Mouse (Mus musculus) monocyte, adult 59 days (primary cell): ENCODE data around the gene Cib3. TPM values are rescaled to one million over a fixed set of nuclear protein-coding genes. Genes with fewer than 3 reads are reported as not detected.

ENCODE experiments used
- total RNA-seq, 2 experiments: library from RNA; stranded (reverse); gene quantifications; one replicate each; pipeline ENCODE4 v1.2.4; 2023

The Cib3 gene
- total RNA-seq = under 1 TPM; 0.43 to 0.47 TPM

DNA sequence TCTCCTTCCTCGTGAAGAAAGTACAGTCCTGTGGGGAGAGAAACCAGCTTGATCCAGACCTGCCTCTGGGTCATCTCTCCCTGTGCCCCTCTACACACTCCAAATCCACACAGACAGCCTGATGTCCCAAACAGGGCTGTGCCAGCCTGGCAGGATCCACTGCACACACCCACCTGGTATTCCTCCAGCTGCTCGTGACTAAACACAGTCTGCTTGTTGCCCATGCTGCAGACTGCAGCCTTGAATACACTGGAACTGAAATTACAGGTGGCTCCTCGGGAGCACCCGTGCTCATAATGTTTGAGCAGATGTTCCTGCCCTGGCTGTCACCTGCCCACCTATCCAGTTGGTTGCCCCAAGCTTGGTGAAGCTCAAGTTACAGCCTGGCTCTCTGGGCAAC lies at the start of gene Cib3:
Gene Cib3, minus strand, starts transcription at position 87 of the 400 bp plus-strand sequence.

DNA sequence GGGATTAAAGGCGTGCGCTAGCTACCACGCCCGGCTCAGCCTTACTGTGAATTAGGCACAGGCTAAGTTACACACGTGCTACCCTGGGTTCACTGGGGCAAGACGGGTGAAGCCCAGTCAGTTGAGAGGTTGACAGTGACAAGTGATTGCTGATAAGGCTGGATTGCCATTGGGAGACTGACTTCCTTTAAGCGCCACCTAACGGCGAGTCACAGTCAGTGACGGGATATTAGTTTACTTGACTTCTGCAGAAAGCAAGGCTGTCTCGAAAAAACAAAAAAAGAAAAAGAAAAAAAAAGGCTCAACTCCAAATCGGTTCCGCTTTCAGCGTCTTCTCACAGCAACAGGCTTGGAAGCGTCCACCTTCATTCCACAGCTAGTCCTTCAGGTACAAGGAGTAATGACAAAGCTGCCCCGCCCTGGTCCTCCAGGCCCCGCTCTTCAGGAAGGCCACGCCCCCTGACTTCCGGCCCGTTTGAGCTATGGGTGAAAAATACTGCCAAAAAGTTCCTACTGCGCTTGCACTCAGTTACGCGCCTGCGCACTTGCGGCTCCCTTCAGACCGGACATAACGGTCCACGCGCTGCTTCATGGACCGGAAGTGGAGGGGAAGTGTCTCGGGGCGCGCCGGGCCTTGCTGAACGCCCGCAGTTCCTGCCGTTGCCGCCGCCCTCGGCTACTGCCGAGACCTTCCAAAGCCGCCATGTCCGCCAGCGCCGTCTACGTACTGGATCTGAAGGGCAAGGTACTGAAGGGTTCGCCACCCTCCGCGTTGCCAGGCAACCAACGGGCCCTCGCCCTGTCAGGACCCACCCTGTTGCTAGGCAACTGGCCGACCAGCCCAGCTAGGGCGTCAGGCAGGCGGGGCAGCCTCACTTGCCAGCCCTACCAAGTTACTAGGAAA lies 27.1 kb upstream of the Cib3 start, which contains the start of gene Ap1m1:
Gene Ap1m1, plus strand, starts transcription at position 520 of the 904 bp plus-strand sequence.

GRCm38 (mm10) chr8:72219541-72220363 lies 7.1 kb upstream of the Cib3 start, which contains the start of gene Fam32a:
Gene Fam32a, plus strand, starts transcription at chr8:72219730.

GRCm38 (mm10) chr8:72213536-72213935 lies 899 bp upstream of the Cib3 start, which contains the start of gene Gm11034:
Gene Gm11034, minus strand, starts transcription at chr8:72213636.

DNA sequence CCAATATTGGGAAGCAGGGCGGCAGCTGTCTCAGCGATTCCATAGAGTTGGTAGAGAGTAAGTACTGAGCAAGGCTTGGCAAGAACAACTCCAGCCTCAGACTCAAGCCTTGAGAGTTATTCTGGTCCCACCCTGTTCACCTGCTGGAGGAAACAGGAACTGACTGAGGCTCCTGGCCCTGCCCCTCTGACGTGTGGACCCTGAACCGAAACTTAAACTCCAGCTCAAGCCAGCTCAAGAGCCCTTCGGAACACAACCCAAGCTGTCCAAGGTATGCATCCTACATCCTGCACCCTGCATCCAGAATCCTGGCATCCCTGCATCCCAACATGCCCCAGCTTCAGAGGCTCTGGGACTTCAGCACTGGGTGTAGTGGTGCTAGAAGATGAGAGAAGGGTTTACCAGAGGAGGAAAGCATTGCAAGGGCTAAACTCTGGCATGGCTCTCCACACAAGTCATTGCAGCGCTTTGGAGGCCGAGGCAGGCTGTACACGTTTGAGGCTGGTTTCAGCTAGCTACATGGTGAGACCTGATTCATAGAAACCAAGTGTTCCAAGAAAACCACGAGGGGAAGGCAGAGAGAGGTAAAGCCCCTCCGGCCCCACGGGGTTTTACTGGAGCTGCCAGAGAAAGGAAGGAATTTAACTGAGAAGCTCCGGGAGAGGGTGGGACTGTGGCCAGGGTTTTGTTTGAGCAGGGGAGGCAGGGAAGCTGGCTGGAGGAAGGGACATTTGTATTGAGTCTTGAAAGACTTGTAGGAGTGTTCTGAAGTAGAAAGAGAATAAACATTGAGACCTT lies 23.0 kb downstream of the Cib3 start, which contains the start of gene Hsh2d:
Gene Hsh2d, plus strand, starts transcription at position 222 of the 798 bp plus-strand sequence.

GRCm38 (mm10) chr8:72160707-72161697 lies 51.6 kb downstream of the Cib3 start, which contains the start of gene Rab8a:
Gene Rab8a, plus strand, starts transcription at chr8:72161200.

Other genes with a start within 250 kb of the Cib3 start
- gene Cyp4f18, start 203.2 kb downstream of the Cib3 start, total RNA-seq = 100 to 1,000 TPM; 240 to 283 TPM
- gene Olfr372, start 171.6 kb downstream of the Cib3 start, total RNA-seq = not detected
- under 1 TPM in 1 of 2 experiments, not detected in 1; 0.21 TPM for gene Olfr373, start 129.7 kb downstream of the Cib3 start, total RNA-seq
- gene Olfr374, start 105.8 kb downstream of the Cib3 start, total RNA-seq = under 1 TPM in 1 of 2 experiments, not detected in 1; 0.05 TPM
- 100 to 1,000 TPM; 224 to 258 TPM for gene Tpm4, start 77.9 kb downstream of the Cib3 start, total RNA-seq
- gene Rab8a, start 51.6 kb downstream of the Cib3 start, total RNA-seq = 100 to 1,000 TPM; 141 to 152 TPM
- gene Hsh2d, start 23.2 kb downstream of the Cib3 start, total RNA-seq = 1 to 10 TPM; 2.5 to 4.1 TPM
- not detected for gene Gm11034, start 799 bp upstream of the Cib3 start, total RNA-seq
- gene Fam32a, start 6.9 kb upstream of the Cib3 start, total RNA-seq = 10 to 100 TPM; 80.8 to 88.5 TPM
- 100 to 1,000 TPM; 127 to 134 TPM for gene Ap1m1, start 27.2 kb upstream of the Cib3 start, total RNA-seq
- 1 to 10 TPM; 6.0 to 6.2 TPM for gene Gm10282, start 92.4 kb upstream of the Cib3 start, total RNA-seq
- gene Klf2, start 106.2 kb upstream of the Cib3 start, total RNA-seq = 1,000 to 10,000 TPM; 1,898 to 2,084 TPM
- 100 to 1,000 TPM; 105 to 109 TPM for gene Eps15l1, start 208.6 kb upstream of the Cib3 start, total RNA-seq
- gene Calr3, start 231.0 kb upstream of the Cib3 start, total RNA-seq = not detected
- 1 to 10 TPM; 3.9 to 5.3 TPM for gene 1700030K09Rik, start 231.0 kb upstream of the Cib3 start, total RNA-seq